Mouse (Mus musculus) heart, embryonic 11.5 days (tissue): ENCODE results near the gene 1700001K19Rik. TPM values are rescaled to one million over a fixed set of nuclear protein-coding genes. Genes with fewer than 3 reads are reported as not detected.

Experiments used
- ATAC-seq: fragments of 200-750 bp; cut with Nextera tagmentation; replicated peaks from 2 replicates; pipeline ENCODE4 v1.8.0; 2017; ENCODE audit warnings: moderate library complexity; ENCODE audit not compliant: insufficient number of reproducible peaks, low FRiP score, low TSS enrichment
- H3K27ac ChIP-seq: fragments of 300-500 bp; sonication (generic); 2 replicates; pipeline ENCODE4 v1.5.1; 2014; ENCODE audit warnings: mild to moderate bottlenecking, low read depth, low read length
- H3K27me3 ChIP-seq: fragments of 300-500 bp; sonication (generic); 2 replicates; pipeline ENCODE4 v1.6.1; 2014; ENCODE audit warnings: mild to moderate bottlenecking, low read length, mixed read lengths; ENCODE audit not compliant: control insufficient read depth, insufficient read depth
- H3K36me3 ChIP-seq: fragments of 300-500 bp; sonication (generic); 2 replicates; pipeline ENCODE4 v1.6.1; 2014; ENCODE audit warnings: mild to moderate bottlenecking, low read length, moderate library complexity, mixed read lengths; ENCODE audit not compliant: control insufficient read depth, insufficient read depth
- H3K4me1 ChIP-seq: fragments of 300-500 bp; sonication (generic); 2 replicates; pipeline ENCODE4 v1.6.1; 2014; ENCODE audit warnings: low read length; ENCODE audit not compliant: control insufficient read depth, insufficient read depth
- H3K4me2 ChIP-seq: fragments of 300-500 bp; sonication (generic); 2 replicates; pipeline ENCODE4 v1.6.1; 2014; ENCODE audit warnings: mild to moderate bottlenecking, moderate library complexity
- H3K4me3 ChIP-seq: fragments of 300-500 bp; sonication (generic); 2 replicates; pipeline ENCODE4 v1.5.1; 2014; ENCODE audit warnings: low read depth, low read length
- H3K9ac ChIP-seq: fragments of 300-500 bp; sonication (generic); 2 replicates; pipeline ENCODE4 v1.6.1; 2014; ENCODE audit warnings: mild to moderate bottlenecking, low read depth, low read length, moderate library complexity
- H3K9me3 ChIP-seq: fragments of 300-500 bp; sonication (generic); replicated peaks from 2 replicates; pipeline ENCODE4 v1.6.1; 2016; ENCODE audit warnings: low read length; ENCODE audit not compliant: control insufficient read depth
- WGBS: fragments of 180-500 bp; shearing (Covaris S2); extraction: QIAGEN DNeasy Blood & Tissue Kit; methylation state at CpG from one replicate; pipeline ENCODE4 v1.1.7; 2014; ENCODE audit not compliant: insufficient replicate concordance; 5-methylcytosine and 5-hydroxymethylcytosine counted together
- polyA plus RNA-seq: library from polyadenylated mRNA; unstranded; fragments of >200 nt; fragmentation: Nextera tagmentation; extraction: Ambion mirVana; gene quantifications from 2 replicates; pipeline ENCODE4 v1.2.1, GENCODE M21; 2014

The 1700001K19Rik gene
- 0.23 TPM in 1 of 2 replicates, not detected in the other for polyA plus RNA-seq

DNA sequence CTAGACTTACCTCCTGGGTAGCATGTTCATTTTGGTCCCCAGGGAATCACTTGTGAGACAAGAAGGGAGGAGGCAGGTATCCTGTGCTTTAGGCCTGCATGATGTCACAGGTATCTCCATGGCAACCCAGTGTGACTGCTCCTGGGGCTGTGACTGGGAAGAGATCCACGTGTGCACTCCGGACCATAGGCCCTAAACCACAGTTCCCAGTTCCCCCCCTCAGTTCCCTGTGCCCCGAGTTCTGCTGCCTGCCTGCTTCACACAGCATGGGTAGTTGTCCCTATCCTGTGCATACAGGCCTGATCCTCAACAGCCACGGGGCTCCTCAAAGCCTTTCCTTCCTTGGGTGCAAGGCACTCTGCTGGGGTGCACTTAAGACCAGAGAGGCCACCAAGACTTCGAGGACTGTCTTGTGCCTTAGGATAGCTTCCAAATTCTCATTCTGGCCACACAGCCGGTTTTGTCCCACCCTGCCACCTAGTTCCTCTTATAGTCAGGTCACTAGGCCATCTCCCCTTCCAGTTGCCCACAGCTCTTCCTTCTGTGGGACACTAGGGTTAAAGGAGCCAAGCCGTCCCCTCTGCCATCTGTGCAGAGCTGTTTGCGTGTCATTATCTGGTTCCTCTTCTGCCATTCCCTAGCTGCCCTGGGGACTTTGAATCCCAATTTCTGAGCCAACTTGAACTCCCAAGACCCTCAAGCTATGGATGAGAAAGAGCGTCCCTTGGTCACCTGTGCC is at the start of gene 1700001K19Rik:
Gene 1700001K19Rik, minus strand, starts transcription at position 59 of the 739 bp plus-strand sequence.
- H3K27ac ChIP-seq: no peak within 1 kb of the TSS
- H3K4me1 ChIP-seq: peaks cover 5% of the 10 kb centered on the region
- H3K4me3 ChIP-seq: no peak within 1 kb of the TSS
- 75% methylated on average over 9 of the region's 9 CpGs for WGBS
- H3K9ac ChIP-seq: no peak within 1 kb of the TSS
- H3K9me3 ChIP-seq: no peaks in the 10 kb centered on the region
- H3K27me3 ChIP-seq: no peaks in the 10 kb centered on the region
- H3K36me3 ChIP-seq: peaks cover 4% of the 10 kb centered on the region; the same call in 1 of the 2 replicates
- no peak within 1 kb of the TSS for H3K4me2 ChIP-seq
- no peak; the same call in 1 of the 2 replicates for ATAC-seq

DNA sequence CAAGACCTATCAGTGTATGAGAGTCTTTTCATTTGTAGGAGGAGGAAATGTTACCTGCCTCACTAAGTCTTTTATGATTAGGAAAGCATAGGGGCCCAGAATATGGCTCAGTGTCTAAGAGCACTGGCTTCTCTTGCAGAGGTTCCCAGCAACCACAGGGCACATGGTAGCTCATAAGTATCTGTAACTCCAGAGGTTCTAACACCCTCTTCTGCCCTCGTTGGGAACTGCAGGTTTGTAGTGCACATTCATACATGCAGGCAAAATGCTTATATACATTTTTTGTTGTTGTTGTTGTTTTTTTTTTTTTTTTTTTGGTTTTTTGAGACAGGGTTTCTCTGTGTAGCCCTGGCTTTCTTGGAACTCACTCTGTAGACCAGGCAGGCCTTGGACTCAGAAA is 44.0 kb upstream of the 1700001K19Rik start:
- no peak overlapping the region for H3K9ac ChIP-seq
- H3K36me3 ChIP-seq: no peaks in the 10 kb centered on the region
- ATAC-seq: no peak
- no peaks in the 10 kb centered on the region for H3K4me1 ChIP-seq
- 41% methylated on average over 1 of the region's 1 CpGs for WGBS
- no peak overlapping the region for H3K27ac ChIP-seq
- H3K4me2 ChIP-seq: no peak overlapping the region
- no peaks in the 10 kb centered on the region for H3K27me3 ChIP-seq
- no peaks in the 10 kb centered on the region for H3K9me3 ChIP-seq
- no peak overlapping the region for H3K4me3 ChIP-seq

DNA sequence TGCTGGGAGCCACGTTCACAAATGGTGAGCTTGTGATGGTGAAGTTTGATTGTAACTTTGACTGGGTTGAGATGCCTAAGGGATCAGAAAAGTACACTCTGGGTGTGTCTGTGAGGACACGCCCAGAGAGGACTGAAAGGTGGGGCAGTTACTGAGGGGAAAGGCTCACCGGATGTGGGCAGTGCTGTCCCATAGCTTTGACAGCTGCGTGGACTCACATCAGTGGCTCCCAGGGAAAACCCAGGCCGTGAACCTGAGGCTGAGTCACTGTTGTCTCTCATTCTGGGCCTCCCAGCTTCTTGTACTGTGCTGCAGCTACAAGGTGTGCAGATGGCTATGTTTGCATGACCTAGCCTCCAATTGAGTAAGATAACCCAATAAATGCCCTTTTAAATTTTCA is 43.1 kb upstream of the 1700001K19Rik start:
- Histone ChIP-seq H3K9ac (no peak overlapping the region), H3K4me3 (no peak overlapping the region), H3K4me1 (no peaks in the 10 kb centered on the region), H3K27ac (no peak overlapping the region), H3K36me3 (no peaks in the 10 kb centered on the region), H3K27me3 (no peaks in the 10 kb centered on the region), H3K9me3 (no peaks in the 10 kb centered on the region), H3K4me2 (no peak overlapping the region)
- WGBS: 69% methylated on average over 5 of the region's 5 CpGs
- ATAC-seq: no peak

DNA sequence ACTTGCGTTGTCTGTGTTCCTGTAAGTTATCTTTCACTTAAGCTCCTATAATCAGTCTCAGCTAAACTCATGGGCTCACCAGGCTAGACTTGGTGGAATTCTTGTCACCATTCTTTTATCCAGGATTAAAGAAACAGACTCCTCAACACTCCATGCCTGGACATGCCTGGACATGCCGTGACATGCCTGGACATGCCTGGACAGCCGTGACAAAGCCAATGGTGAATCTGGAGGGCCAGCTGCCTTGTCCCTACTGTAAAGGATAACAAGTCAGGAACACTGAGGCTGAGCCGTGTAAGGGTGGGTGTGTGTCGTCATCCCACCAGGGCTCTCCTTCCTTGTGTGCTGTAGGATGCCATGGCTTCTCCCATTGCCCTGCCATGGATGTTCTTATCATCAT is 42.6 kb upstream of the 1700001K19Rik start:
- ATAC-seq: no peak
- Histone ChIP-seq H3K9ac (no peak overlapping the region), H3K4me2 (no peak overlapping the region), H3K27ac (no peak overlapping the region), H3K4me3 (no peak overlapping the region), H3K4me1 (no peaks in the 10 kb centered on the region), H3K36me3 (no peaks in the 10 kb centered on the region), H3K9me3 (no peaks in the 10 kb centered on the region), H3K27me3 (no peaks in the 10 kb centered on the region)
- 88% methylated on average over 5 of the region's 5 CpGs for WGBS

DNA sequence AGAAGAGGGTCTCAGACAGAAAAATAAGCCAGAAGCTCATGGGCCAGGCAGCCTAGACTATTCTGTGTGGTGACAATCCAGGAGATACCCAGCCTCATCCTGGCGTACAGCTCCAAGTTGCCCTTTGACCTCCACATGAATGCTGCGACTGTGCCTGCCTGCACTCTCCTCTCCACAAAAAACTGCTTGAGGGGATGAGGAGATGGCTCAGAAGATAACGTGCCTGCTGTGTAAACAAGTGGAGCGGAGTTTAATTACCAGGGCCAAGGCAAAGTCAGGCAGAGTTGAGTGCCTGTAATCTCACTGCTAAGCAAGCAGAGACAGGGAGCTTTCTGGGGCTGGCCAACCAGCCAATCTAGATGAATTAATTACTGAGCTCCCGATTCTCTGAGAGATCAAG is 33.6 kb upstream of the 1700001K19Rik start:
- WGBS: 26% methylated on average over 5 of the region's 5 CpGs
- H3K36me3 ChIP-seq: no peaks in the 10 kb centered on the region
- no peak overlapping the region for H3K4me3 ChIP-seq
- no peak overlapping the region for H3K4me2 ChIP-seq
- no peak for ATAC-seq
- no peaks in the 10 kb centered on the region for H3K9me3 ChIP-seq
- peaks cover 3% of the 10 kb centered on the region for H3K27me3 ChIP-seq
- H3K4me1 ChIP-seq: no peaks in the 10 kb centered on the region
- H3K27ac ChIP-seq: no peak overlapping the region
- no peak overlapping the region for H3K9ac ChIP-seq

DNA sequence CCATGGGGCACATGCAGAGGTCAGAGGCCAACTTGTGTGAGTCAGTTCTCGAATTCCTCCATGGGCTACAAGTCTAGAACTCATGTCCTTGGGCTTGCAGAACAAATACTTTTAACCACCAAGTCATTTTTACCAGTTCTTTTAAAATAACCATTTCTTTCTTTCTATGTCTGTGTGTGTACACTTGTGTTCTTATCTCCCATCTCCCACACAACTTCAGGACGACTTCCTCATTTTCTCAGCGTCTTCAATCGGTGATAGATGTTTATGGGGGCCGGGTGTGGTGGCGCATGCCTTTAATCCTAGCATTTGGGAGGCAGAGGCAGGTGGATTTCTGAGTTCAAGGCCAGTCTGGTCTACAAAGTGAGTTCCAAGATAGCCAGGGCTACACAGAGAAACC is 31.8 kb upstream of the 1700001K19Rik start:
- H3K4me3 ChIP-seq: no peak overlapping the region
- ATAC-seq: no peak
- no peak overlapping the region for H3K4me2 ChIP-seq
- WGBS: 86% methylated on average over 6 of the region's 6 CpGs
- no peaks in the 10 kb centered on the region for H3K36me3 ChIP-seq
- H3K27ac ChIP-seq: no peak overlapping the region
- no peak overlapping the region for H3K9ac ChIP-seq
- no peaks in the 10 kb centered on the region for H3K4me1 ChIP-seq
- no peaks in the 10 kb centered on the region for H3K9me3 ChIP-seq
- H3K27me3 ChIP-seq: peaks cover 3% of the 10 kb centered on the region

DNA sequence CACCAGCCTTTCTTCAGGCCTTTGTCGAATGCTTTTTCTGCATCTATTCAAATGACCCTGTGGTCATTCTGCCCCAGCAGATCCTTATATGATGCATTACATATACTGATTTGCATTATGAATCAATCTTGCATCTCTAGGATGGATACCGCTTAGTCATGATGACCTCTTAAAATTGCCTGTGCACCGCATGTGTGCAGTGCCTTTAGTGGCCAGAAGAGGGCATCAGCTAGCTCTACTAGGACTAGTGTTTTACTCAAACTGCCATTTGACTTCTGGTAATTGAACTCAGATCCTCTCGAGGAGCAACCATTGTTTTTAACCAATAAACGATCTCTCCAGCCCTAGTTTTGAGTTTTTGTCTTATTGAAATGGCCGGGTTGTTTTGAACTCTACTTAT is 31.4 kb upstream of the 1700001K19Rik start:
- 92% methylated on average over 6 of the region's 6 CpGs for WGBS

DNA sequence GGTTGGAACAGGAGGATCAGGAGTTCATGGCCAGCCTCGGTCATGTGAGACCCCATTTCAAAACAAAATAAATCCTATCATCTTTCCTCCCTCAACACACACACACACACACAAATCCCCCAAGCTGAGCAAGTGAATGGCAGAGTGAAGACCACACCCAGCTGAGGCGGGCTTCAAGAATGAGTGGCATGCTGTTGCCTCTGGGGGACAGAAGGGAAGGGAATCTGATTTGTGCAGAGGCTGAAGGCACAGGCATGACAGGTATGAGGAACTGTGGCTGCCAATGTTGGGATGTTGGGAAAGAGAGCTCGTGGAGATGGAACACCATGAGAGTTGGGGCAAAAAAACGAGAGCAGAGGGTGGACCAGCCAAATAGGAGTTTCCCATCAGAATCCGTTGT is 28.9 kb upstream of the 1700001K19Rik start:
- WGBS: 61% methylated on average over 5 of the region's 5 CpGs
- ATAC-seq: no peak
- H3K27ac ChIP-seq: no peak overlapping the region
- H3K4me1 ChIP-seq: peaks cover 5% of the 10 kb centered on the region; the same call in 1 of the 2 replicates
- H3K36me3 ChIP-seq: no peaks in the 10 kb centered on the region
- H3K27me3 ChIP-seq: no peaks in the 10 kb centered on the region
- no peak overlapping the region for H3K9ac ChIP-seq
- no peak overlapping the region for H3K4me2 ChIP-seq
- H3K4me3 ChIP-seq: no peak overlapping the region
- H3K9me3 ChIP-seq: no peaks in the 10 kb centered on the region

More for the DNA sequence above, 31.4 kb upstream of the 1700001K19Rik start:
- Histone ChIP-seq H3K9ac (no peak overlapping the region), H3K9me3 (no peaks in the 10 kb centered on the region), H3K27me3 (peaks cover 2% of the 10 kb centered on the region), H3K4me2 (no peak overlapping the region), H3K27ac (no peak overlapping the region), H3K36me3 (no peaks in the 10 kb centered on the region), H3K4me3 (no peak overlapping the region), H3K4me1 (no peaks in the 10 kb centered on the region)
- no peak for ATAC-seq

DNA sequence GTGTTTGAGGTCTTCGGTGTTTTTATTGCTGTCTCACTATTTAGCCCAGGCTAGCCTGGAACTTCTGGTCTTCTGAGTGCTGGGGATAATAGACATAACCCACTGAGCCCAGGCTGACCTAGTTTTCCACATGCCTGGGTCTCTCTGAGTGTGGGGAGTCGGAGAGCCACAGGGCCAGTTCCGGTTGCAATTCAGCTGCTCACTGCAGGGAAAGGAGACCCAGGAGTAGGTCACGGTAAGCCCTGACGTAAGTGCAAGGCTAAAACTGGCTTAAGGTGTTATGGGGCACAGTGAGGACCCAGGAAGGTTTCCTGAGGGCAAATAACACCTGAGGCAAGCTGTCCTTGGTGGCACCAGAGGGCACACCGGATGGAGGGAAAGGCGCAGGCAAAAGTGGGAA is 25.0 kb upstream of the 1700001K19Rik start:
- H3K4me1 ChIP-seq: peaks cover 9% of the 10 kb centered on the region; the same call in 1 of the 2 replicates
- H3K4me2 ChIP-seq: peak overlapping the region; percentile 75
- no peak overlapping the region for H3K27ac ChIP-seq
- ATAC-seq: no peak
- H3K36me3 ChIP-seq: no peaks in the 10 kb centered on the region
- no peak overlapping the region for H3K9ac ChIP-seq
- H3K9me3 ChIP-seq: no peaks in the 10 kb centered on the region
- 85% methylated on average over 7 of the region's 7 CpGs for WGBS
- no peaks in the 10 kb centered on the region for H3K27me3 ChIP-seq
- H3K4me3 ChIP-seq: no peak overlapping the region
